Mouse (Mus musculus) stomach, postnatal 0 days (tissue): ENCODE results near the gene Ehd4. TPM values are rescaled to one million over a fixed set of nuclear protein-coding genes. Genes with fewer than 3 reads are reported as not detected.

ENCODE experiments used
- ATAC-seq: fragments of 200-750 bp; cut with Nextera tagmentation; 2 replicates; pipeline ENCODE4 v1.8.0; 2017; ENCODE audit not compliant: low FRiP score, low TSS enrichment
- DNase-seq: peaks from one replicate; pipeline ENCODE4 v3.0.0-alpha.2; 2016; ENCODE audit warnings: low spot score
- H3K27ac ChIP-seq: fragments of 300-500 bp; sonication (generic); replicated peaks from 2 replicates; pipeline ENCODE4 v1.5.1; 2014; ENCODE audit warnings: mild to moderate bottlenecking, control low read depth
- H3K27me3 ChIP-seq: fragments of 300-500 bp; sonication (generic); 2 replicates; pipeline ENCODE4 v1.6.1; 2014; ENCODE audit warnings: low read length; ENCODE audit not compliant: control insufficient read depth, insufficient read depth
- H3K36me3 ChIP-seq: fragments of 300-500 bp; sonication (generic); 2 replicates; pipeline ENCODE4 v1.6.1; 2014; ENCODE audit warnings: low read length, mixed read lengths; ENCODE audit not compliant: control insufficient read depth, insufficient read depth
- H3K4me1 ChIP-seq: fragments of 300-500 bp; sonication (generic); replicated peaks from 2 replicates; pipeline ENCODE4 v1.6.1; 2014; ENCODE audit warnings: antibody characterized with exemption; ENCODE audit not compliant: control insufficient read depth, insufficient read depth
- H3K4me2 ChIP-seq: fragments of 300-500 bp; sonication (generic); replicated peaks from 2 replicates; pipeline ENCODE4 v1.6.1; 2014; ENCODE audit warnings: low read depth, mild to moderate bottlenecking, control low read depth, moderate library complexity
- H3K4me3 ChIP-seq: fragments of 300-500 bp; sonication (generic); 2 replicates; pipeline ENCODE4 v1.5.1; 2014; ENCODE audit warnings: low read depth, low read length, control low read depth
- H3K9ac ChIP-seq: fragments of 300-500 bp; sonication (generic); 2 replicates; pipeline ENCODE4 v1.6.1; 2014; ENCODE audit warnings: mild to moderate bottlenecking, low read length, control low read depth, mixed read lengths
- H3K9me3 ChIP-seq: fragments of 300-500 bp; sonication (generic); 2 replicates; pipeline ENCODE4 v1.6.1; 2016; ENCODE audit warnings: low read length; ENCODE audit not compliant: control insufficient read depth
- CTCF ChIP-seq: IDR thresholded peaks from 2 replicates; pipeline ENCODE4 v1.5.1; 2016; ENCODE audit warnings: antibody characterized with exemption, low read depth, mild to moderate bottlenecking, moderate library complexity
- EP300 ChIP-seq: optimal IDR thresholded peaks from 2 replicates; pipeline ENCODE3; 2016; ENCODE audit warnings: antibody characterized with exemption
- WGBS: fragments of 180-500 bp; shearing (Covaris S2); extraction: QIAGEN DNeasy Blood & Tissue Kit; methylation state at CpG from one replicate; pipeline ENCODE4 v1.1.7; 2014; 5-methylcytosine and 5-hydroxymethylcytosine counted together
- polyA plus RNA-seq: library from polyadenylated mRNA; unstranded; fragments of >200 nt; fragmentation: Nextera tagmentation; extraction: Ambion mirVana; gene quantifications from 2 replicates; pipeline ENCODE4 v1.2.1, GENCODE M21; 2015

The Ehd4 gene
- polyA plus RNA-seq, 1 experiment from 2014 or later: 75.1 TPM

DNA sequence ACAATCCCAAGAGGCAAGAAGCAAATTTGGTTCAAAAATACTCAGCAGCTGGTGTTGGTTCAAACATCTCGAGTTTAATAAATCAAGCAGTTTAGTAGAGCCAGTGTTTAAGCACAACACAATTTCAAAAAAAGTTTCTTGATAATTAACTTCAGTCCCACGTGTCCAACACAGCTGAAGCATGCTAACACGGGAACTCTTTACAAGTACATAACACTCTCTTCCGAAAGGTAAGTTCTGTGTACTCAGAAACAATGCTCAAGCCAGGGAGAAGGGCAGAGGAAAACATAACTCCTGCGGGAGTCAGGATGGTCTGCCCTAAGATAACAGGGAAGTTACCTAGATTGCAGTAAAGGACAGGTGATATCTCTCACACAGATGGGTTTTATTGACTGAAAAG, 12.1 kb downstream of the Ehd4 start:
- no peak overlapping the region for H3K27ac ChIP-seq
- ATAC-seq (no peak), DNase-seq (no peak)
- no peak overlapping the region for H3K9ac ChIP-seq
- no peaks in the 10 kb centered on the region for H3K27me3 ChIP-seq
- no peak overlapping the region for H3K4me3 ChIP-seq
- H3K4me1 ChIP-seq: 0 out of 2 replicates have a peak, but pooled peaks cover 2% of the 10 kb centered on the region
- TF ChIP-seq CTCF: no peak
- TF ChIP-seq EP300: no peak
- no peaks in the 10 kb centered on the region for H3K9me3 ChIP-seq
- no peaks in the 10 kb centered on the region for H3K36me3 ChIP-seq
- H3K4me2 ChIP-seq: no peak overlapping the region
- 64% methylated on average over 5 of the region's 5 CpGs for WGBS

DNA sequence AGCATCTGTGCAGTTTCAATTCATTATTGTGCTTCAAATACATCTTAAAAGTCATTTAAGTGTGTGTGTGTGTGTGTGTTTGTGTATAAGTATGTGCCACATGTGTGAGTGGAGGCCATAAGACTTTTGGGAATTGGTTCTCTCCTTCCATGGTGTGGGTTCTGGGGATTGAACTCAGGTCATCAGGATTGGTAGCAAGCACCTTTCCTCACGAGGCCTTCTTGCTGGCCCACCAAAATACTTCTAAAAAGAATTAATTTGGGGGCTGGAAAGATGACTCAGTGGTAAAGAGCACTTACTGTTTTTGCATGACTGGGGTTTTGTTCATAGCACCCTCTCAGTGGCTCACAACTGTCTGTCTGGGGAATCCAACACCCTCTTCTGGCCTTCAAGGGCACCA, 12.7 kb downstream of the Ehd4 start:
- Histone ChIP-seq H3K9me3 (no peaks in the 10 kb centered on the region), H3K9ac (no peak overlapping the region), H3K36me3 (no peaks in the 10 kb centered on the region), H3K27ac (no peak overlapping the region), H3K27me3 (no peaks in the 10 kb centered on the region), H3K4me1 (0 out of 2 replicates have a peak, but pooled peaks cover 2% of the 10 kb centered on the region), H3K4me2 (no peak overlapping the region), H3K4me3 (no peak overlapping the region)
- ATAC-seq: no peak
- 92% methylated on average over 1 of the region's 1 CpGs for WGBS
- TF ChIP-seq EP300 (no peak), CTCF (no peak)
- no peak for DNase-seq

DNA sequence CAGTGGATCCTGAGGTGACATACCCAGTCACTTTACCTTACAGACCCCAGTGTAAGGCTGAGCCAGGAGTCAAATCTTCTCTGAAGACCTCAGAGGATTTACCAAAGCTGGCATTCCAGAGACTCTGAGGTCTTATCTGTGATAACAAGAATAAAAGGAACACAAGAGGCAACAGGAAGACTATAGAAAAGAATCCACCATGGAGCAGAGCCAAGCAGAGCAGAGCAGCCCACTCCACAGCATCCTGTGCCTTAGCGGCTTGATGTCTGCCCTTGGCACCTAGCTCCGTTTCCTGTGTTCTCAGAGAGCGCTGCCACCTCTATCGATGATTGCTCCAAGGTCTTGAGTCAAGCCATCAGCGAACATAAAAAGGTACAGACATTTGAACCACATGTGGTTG, 14.1 kb downstream of the Ehd4 start:
- Histone ChIP-seq H3K36me3 (no peaks in the 10 kb centered on the region), H3K9me3 (no peaks in the 10 kb centered on the region), H3K27ac (no peak overlapping the region), H3K4me1 (0 out of 2 replicates have a peak, but pooled peaks cover 2% of the 10 kb centered on the region), H3K9ac (no peak overlapping the region), H3K4me3 (no peak overlapping the region), H3K4me2 (no peak overlapping the region), H3K27me3 (no peaks in the 10 kb centered on the region)
- TF ChIP-seq EP300 (no peak), CTCF (no peak)
- ATAC-seq: no peak
- DNase-seq: no peak
- 78% methylated on average over 5 of the region's 5 CpGs for WGBS

DNA sequence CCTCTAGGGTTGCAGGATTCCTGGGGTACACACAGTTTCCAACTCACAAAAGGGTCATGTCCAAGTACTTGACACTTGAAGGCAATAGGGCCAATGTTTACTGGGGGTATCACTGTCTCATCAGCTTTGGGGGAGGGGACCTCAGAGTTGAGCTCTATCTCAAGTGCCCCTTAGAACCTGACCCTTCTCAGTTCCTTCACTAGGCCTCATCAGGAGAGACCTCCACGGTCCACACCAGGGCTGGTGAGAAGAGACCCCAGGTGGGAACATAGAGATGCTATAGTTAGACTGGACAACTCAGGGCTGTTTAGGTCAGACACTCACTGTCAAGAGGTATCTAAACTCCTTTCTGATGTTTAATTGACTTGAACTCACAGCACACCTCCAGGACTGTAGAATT, 15.3 kb downstream of the Ehd4 start:
- 0 out of 2 replicates have a peak, but pooled peaks cover 2% of the 10 kb centered on the region for H3K4me1 ChIP-seq
- no peaks in the 10 kb centered on the region for H3K36me3 ChIP-seq
- no peak for TF ChIP-seq CTCF
- no peak for TF ChIP-seq EP300
- H3K9me3 ChIP-seq: no peaks in the 10 kb centered on the region
- ATAC-seq (no peak), DNase-seq (no peak)
- no peak overlapping the region for H3K9ac ChIP-seq
- H3K4me2 ChIP-seq: no peak overlapping the region
- H3K27me3 ChIP-seq: no peaks in the 10 kb centered on the region
- H3K4me3 ChIP-seq: no peak overlapping the region
- WGBS: 90% methylated on average over 1 of the region's 1 CpGs
- no peak overlapping the region for H3K27ac ChIP-seq

DNA sequence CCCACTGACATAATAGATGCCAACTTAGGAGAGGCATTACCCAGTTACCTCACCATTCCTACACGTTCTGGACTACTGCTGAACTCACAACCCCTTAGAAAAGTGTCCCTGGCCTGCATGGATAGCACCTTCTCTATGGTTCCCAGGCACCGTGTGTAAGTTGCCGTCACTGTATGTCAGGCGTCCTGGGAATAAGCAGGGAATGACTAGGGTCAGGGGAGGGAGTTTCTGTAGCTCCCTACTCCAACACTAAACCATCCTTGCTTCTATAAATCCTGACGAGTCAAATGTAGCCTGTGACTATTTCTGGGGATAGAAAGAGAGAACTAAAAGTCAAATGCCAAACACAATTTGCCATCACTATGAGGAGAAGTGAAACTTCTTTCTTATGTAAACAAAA, 17.1 kb downstream of the Ehd4 start:
- DNase-seq (no peak), ATAC-seq (no peak)
- no peak overlapping the region for H3K9ac ChIP-seq
- WGBS: 72% methylated on average over 5 of the region's 5 CpGs
- no peak overlapping the region for H3K4me3 ChIP-seq
- no peaks in the 10 kb centered on the region for H3K27me3 ChIP-seq
- no peak for TF ChIP-seq EP300
- TF ChIP-seq CTCF: no peak
- no peaks in the 10 kb centered on the region for H3K36me3 ChIP-seq
- H3K27ac ChIP-seq: no peak overlapping the region
- no peak overlapping the region for H3K4me2 ChIP-seq
- H3K9me3 ChIP-seq: no peaks in the 10 kb centered on the region
- H3K4me1 ChIP-seq: 0 out of 2 replicates have a peak, but pooled peaks cover 2% of the 10 kb centered on the region

DNA sequence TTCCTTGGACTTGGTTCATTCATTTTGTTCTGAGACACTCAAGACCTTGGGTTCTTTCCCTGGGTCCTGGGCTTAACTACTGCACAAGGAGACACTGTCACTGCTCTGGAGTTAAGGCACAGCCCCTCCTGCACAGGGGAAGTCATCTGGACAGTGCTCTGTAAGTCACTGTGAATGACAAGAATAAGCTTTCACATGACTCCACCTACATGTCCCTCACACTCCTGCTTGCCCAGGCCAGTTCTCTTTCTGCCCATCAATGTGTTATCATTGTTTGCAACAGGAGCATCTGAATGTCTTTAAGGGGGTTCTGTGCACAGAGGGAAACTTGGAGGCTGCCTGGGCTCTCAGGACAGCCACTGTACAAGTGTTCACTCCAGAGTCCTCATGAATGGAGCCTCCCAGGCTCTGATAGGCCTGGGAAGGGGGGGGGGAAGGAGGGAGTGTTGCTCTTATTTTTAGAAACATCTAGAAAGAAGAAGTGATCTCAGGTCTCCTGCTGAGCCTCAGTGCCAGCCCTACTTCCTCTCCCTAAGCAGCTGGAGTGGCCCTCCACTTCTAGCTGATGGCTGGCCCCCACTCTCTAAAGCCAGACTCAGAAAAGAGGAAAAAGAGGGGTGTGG, 19.8 kb downstream of the Ehd4 start:
- ATAC-seq (no peak), DNase-seq (no peak)
- Histone ChIP-seq H3K9me3 (no peaks in the 10 kb centered on the region), H3K4me2 (no peak overlapping the region), H3K9ac (no peak overlapping the region), H3K36me3 (no peaks in the 10 kb centered on the region), H3K27me3 (no peaks in the 10 kb centered on the region), H3K4me3 (no peak overlapping the region), H3K27ac (no peak overlapping the region), H3K4me1 (peaks cover 3% of the 10 kb centered on the region; the same call in 1 of the 2 replicates)
- no peak for TF ChIP-seq CTCF
